Mouse (Mus musculus) retina, postnatal 1 day (tissue): ENCODE measurements at regions not wholly inside any gene's neighbourhood (a gene's known extent, or its start where the extent isn't known, plus 50 kb on each side); places are given as distances from the start of the nearest gene placed in this dataset.

ENCODE experiments used
- DNase-seq: peaks from one replicate; pipeline ENCODE4 v3.0.0-alpha.2; 2012

DNA sequence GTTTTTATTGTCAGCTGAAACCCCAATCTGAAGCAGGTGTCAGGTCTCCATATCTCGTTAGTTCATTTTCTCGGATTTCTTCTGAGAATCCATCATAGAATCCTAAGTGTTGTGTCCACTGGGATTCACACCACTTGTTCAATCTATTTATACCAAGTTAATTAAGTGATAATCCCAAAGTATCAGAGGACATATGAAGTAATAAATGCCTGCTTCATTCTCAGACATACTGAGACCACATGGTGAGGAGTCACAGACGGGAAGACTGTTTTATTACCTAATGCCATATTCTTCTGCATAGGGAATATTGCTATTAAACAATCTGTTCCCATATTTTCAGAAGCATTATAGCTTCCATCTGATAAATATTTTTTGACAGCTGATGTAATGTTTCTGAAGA lies 863.5 kb downstream of the Pdha2 start:
- DNase-seq, result no peak

DNA sequence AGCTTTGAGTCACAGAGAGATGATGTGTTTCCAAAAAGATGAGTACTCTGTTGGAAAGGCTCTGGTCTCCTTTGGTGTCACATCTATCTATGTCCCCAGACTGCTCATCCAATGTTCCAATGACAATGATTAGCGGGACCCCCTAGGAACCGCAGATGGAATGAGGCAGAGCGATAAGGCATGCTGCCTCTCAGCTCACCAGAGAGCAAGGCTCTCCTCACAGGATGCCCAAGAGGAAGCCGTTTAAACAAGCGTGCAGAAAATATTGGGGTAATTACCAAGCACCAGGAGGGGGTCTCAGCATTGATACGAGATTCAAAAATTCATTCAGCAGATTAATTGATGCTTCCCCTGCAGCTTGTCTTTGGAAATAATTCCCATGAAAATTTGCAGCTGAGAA lies 871.5 kb downstream of the Pdha2 start:
- DNase-seq, result peak; percentile 11

DNA sequence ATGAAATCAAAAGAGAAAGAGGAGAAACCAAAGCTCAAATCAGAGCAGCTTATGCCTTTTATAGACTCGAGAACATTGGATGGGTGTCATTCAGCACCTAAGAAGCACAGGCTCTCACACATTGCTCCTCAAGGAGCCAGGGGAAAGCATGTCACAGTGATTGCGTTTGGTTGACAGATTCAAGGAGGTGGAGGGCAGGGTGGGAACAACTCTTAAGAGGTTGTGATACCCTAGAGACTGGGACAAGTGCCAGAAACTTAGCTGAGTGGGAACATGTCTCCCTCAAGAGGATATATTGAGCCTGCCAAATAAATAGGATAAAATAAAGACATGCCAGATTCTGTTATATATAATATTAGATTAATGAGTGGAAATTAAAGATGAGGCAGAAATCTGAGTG lies 898.4 kb downstream of the Pdha2 start:
- DNase-seq, result peak; percentile 4

DNA sequence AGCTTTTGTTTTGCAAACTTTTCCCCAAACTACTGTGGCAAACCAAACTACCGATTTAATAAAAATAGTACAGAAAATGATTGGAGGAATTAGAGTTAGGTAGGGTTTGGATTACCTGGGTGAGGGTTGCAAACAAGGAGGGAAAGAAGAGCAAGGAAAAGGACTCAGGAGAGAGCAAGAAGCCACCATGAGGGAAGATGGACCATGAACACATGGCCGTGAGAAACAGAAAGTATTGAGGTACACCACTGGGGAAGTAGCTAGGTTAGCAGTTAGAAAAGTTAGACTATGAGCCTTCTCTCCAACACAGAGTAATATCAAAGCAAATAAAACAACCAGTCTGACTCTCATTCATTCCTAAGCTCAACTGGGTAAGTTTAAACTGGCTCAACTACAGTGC lies 912.8 kb downstream of the Pdha2 start:
- no peak for DNase-seq
